Comparison of ENCODE assay signal across 12 mouse cellular contexts in the genomic region with DNA sequence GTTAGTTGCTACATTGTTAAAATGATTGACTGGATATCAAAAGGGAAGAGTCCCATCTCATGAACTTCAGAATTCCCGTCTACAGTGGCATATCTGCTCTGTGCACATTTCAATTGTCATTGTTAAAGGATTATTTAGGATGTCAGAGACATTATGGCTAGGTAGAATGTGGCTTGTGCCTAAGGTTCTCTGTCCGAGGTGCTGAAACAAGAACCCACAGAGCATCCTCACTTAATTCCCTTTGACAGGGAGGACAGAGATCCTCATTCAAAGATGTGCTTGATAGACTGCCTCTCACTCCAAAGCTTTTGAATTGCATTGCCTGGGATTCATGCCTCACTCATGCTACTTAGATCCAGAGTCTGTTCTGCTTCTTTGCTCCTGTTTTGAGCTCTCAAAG.
DNase-seq lines count a peak whose midpoint lies in the region; ATAC-seq and TF ChIP-seq lines count a peak whose summit lies in the region.
"Had no signal": no experiment of that assay in that cellular context is flagged by ENCODE, and none has a peak within 500 bp of the region (broad histone marks: within the 10 kb centered on the region; RNA-seq: fewer than 3 reads in every experiment).

No protein-coding gene starts in this region.

- H3K36me3 ChIP-seq in hindbrain, embryonic 11.5 days (ENCODE audit: control insufficient read depth, insufficient read depth, low read length) = no peaks in the 10 kb centered on the region
- H3K36me3 ChIP-seq in hindbrain, postnatal 0 days (ENCODE audit: insufficient read depth, low read length) = no peaks in the 10 kb centered on the region
- no peaks in the 10 kb centered on the region for H3K36me3 ChIP-seq in embryonic facial prominence, embryonic 11.5 days (replicated peaks; ENCODE audit: control insufficient read depth, insufficient read depth, low read depth, low read length)
- H3K36me3 ChIP-seq in liver, postnatal 0 days (replicated peaks; ENCODE audit: insufficient read depth, low read length) = no peaks in the 10 kb centered on the region
- H3K36me3 ChIP-seq: liver, embryonic 12.5 days had no signal

- H3K4me1 ChIP-seq in hindbrain, embryonic 11.5 days (replicated peaks; ENCODE audit: control insufficient read depth, insufficient read depth, low read length) = no peaks in the 10 kb centered on the region
- H3K4me1 ChIP-seq in hindbrain, postnatal 0 days (ENCODE audit: insufficient read depth, low read length) = no peaks in the 10 kb centered on the region
- H3K4me1 ChIP-seq in embryonic facial prominence, embryonic 11.5 days (ENCODE audit: control insufficient read depth, insufficient read depth, low read length) = no peaks in the 10 kb centered on the region
- no peaks in the 10 kb centered on the region for H3K4me1 ChIP-seq in liver, postnatal 0 days (ENCODE audit: insufficient read depth)
- H3K4me1 ChIP-seq: liver, embryonic 12.5 days had no signal

- TF ChIP-seq CTCF in hindbrain, postnatal 0 days (IDR thresholded peaks at IDR 0.05; ENCODE audit: low read depth) = no peak
- TF ChIP-seq CTCF in liver, postnatal 0 days (IDR thresholded peaks at IDR 0.05; ENCODE audit: low read depth) = no peak

- H3K9me3 ChIP-seq in hindbrain, embryonic 11.5 days (ENCODE audit: control insufficient read depth, low read length) = no peaks in the 10 kb centered on the region
- no peaks in the 10 kb centered on the region for H3K9me3 ChIP-seq in hindbrain, postnatal 0 days (ENCODE audit: low read length)
- no peaks in the 10 kb centered on the region for H3K9me3 ChIP-seq in embryonic facial prominence, embryonic 11.5 days (replicated peaks; ENCODE audit: control insufficient read depth, low read length)
- no peaks in the 10 kb centered on the region for H3K9me3 ChIP-seq in liver, postnatal 0 days (ENCODE audit: low read length)
- H3K9me3 ChIP-seq: liver, embryonic 12.5 days had no signal

- DNase-seq in hindbrain, embryonic 11.5 days (ENCODE audit: low spot score) = peak; percentile 25
- no peak for DNase-seq in hindbrain, postnatal 0 days (ENCODE audit: low spot score)
- DNase-seq in 3T3-L1 (ENCODE audit: low read depth, low spot score) = peak; percentile 4
- peak; percentile 31 for DNase-seq in NIH3T3 (ENCODE audit: low read depth)
- peak; percentile 58 for DNase-seq in embryonic facial prominence, embryonic 11.5 days (ENCODE audit: low spot score)
- DNase-seq in spleen, postnatal 4 days (ENCODE audit: low spot score in 2 of 2) = no peak
- no peak for DNase-seq in liver, postnatal 0 days
- DNase-seq: cerebellum, adult 9-11 months; heart, postnatal 36 days had no signal

- H3K27me3 ChIP-seq in hindbrain, embryonic 11.5 days (ENCODE audit: control insufficient read depth, insufficient read depth, low read length) = no peaks in the 10 kb centered on the region
- no peaks in the 10 kb centered on the region for H3K27me3 ChIP-seq in hindbrain, postnatal 0 days (ENCODE audit: insufficient read depth, low read length)
- H3K27me3 ChIP-seq in embryonic facial prominence, embryonic 11.5 days (ENCODE audit: control insufficient read depth, insufficient read depth, low read length) = no peaks in the 10 kb centered on the region
- H3K27me3 ChIP-seq in liver, postnatal 0 days (ENCODE audit: insufficient read depth, low read length) = no peaks in the 10 kb centered on the region
- H3K27me3 ChIP-seq: liver, embryonic 12.5 days had no signal

- no peak overlapping the region for H3K9ac ChIP-seq in hindbrain, embryonic 11.5 days (ENCODE audit: low read depth, low read length)
- H3K9ac ChIP-seq in hindbrain, postnatal 0 days (replicated peaks; ENCODE audit: low read length) = no peak overlapping the region
- no peak overlapping the region for H3K9ac ChIP-seq in embryonic facial prominence, embryonic 11.5 days (replicated peaks; ENCODE audit: low read length)
- no peak overlapping the region for H3K9ac ChIP-seq in liver, postnatal 0 days (replicated peaks)
- H3K9ac ChIP-seq: liver, embryonic 12.5 days had no signal

- 6% methylated on average over 2 of the region's 2 CpGs for WGBS in hindbrain, embryonic 11.5 days
- WGBS in hindbrain, postnatal 0 days = 17% methylated on average over 2 of the region's 2 CpGs
- WGBS in embryonic facial prominence, embryonic 11.5 days = 2% methylated on average over 2 of the region's 2 CpGs
- WGBS in liver, postnatal 0 days (ENCODE audit: insufficient replicate concordance) = 3% methylated on average over 2 of the region's 2 CpGs

- ATAC-seq in hindbrain, embryonic 11.5 days (ENCODE audit: low FRiP score) = no peak
- ATAC-seq in hindbrain, postnatal 0 days = no peak
- ATAC-seq in embryonic facial prominence, embryonic 11.5 days (replicated peaks; ENCODE audit: insufficient number of reproducible peaks, low FRiP score, low TSS enrichment, low read depth) = no peak
- no peak for ATAC-seq in liver, postnatal 0 days
- ATAC-seq: CD4-positive, CD25-positive, alpha-beta regulatory T cell, adult 4 months; liver, embryonic 12.5 days had no signal

- H3K4me2 ChIP-seq in hindbrain, embryonic 11.5 days (replicated peaks; ENCODE audit: low read depth, low read length) = no peak overlapping the region
- H3K4me2 ChIP-seq in hindbrain, postnatal 0 days (ENCODE audit: low read depth, low read length) = no peak overlapping the region
- H3K4me2 ChIP-seq in embryonic facial prominence, embryonic 11.5 days (ENCODE audit: low read depth, low read length) = no peak overlapping the region
- no peak overlapping the region for H3K4me2 ChIP-seq in liver, postnatal 0 days (ENCODE audit: low read depth, low read length)
- H3K4me2 ChIP-seq: liver, embryonic 12.5 days had no signal

- H3K27ac ChIP-seq in hindbrain, embryonic 11.5 days (ENCODE audit: low read depth, low read length) = no peak overlapping the region
- no peak overlapping the region for H3K27ac ChIP-seq in hindbrain, postnatal 0 days
- no peak overlapping the region for H3K27ac ChIP-seq in embryonic facial prominence, embryonic 11.5 days (replicated peaks; ENCODE audit: low read depth, low read length)
- no peak overlapping the region for H3K27ac ChIP-seq in liver, postnatal 0 days (ENCODE audit: low read depth)
- H3K27ac ChIP-seq: liver, embryonic 12.5 days had no signal

- TF ChIP-seq EP300 in liver, postnatal 0 days (IDR thresholded peaks at IDR 0.05; ENCODE audit: low read depth) = no peak

- no peak overlapping the region for H3K4me3 ChIP-seq in hindbrain, embryonic 11.5 days (ENCODE audit: low read depth, low read length)
- H3K4me3 ChIP-seq in hindbrain, postnatal 0 days (ENCODE audit: low read length) = no peak overlapping the region
- H3K4me3 ChIP-seq in embryonic facial prominence, embryonic 11.5 days (ENCODE audit: low read depth, low read length) = no peak overlapping the region
- H3K4me3 ChIP-seq in liver, postnatal 0 days (ENCODE audit: low read depth, low read length) = no peak overlapping the region
- H3K4me3 ChIP-seq: erythroblast, embryonic 14.5 days; liver, embryonic 12.5 days had no signal

Comparison
In these comparisons a context has a peak if more than half of its experiments do, and no peak if none do; other contexts are left out.
1. DNase-seq: peak in hindbrain, embryonic 11.5 days (single experiment), 3T3-L1 (single experiment), NIH3T3 (single experiment) and embryonic facial prominence, embryonic 11.5 days (single experiment); none in hindbrain, postnatal 0 days (single experiment), spleen, postnatal 4 days (0 of 2) and liver, postnatal 0 days (single experiment).